Mouse (Mus musculus) liver, embryonic 16.5 days (tissue): ENCODE measurements around the gene Stxbp6. TPM values are rescaled to one million over a fixed set of nuclear protein-coding genes. Genes with fewer than 3 reads are reported as not detected.
A peak's percentile ranks its signal among the peaks of the same experiment; 100 is the strongest.

Source experiments
- ATAC-seq: fragments of 200-750 bp; cut with Nextera tagmentation; 2 replicates; pipeline ENCODE4 v1.8.0; 2017; ENCODE audit warnings: low read depth, mild to moderate bottlenecking, moderate number of reproducible peaks, moderate library complexity
- H3K27ac ChIP-seq: fragments of 300-500 bp; sonication (generic); 2 replicates; pipeline ENCODE4 v1.5.1; 2014; ENCODE audit warnings: mild to moderate bottlenecking, low read length
- H3K27me3 ChIP-seq: fragments of 300-500 bp; sonication (generic); 2 replicates; pipeline ENCODE4 v1.6.1; 2014; ENCODE audit warnings: low read depth, low read length, mixed read lengths; ENCODE audit not compliant: control insufficient read depth, insufficient read depth
- H3K36me3 ChIP-seq: fragments of 300-500 bp; sonication (generic); 2 replicates; pipeline ENCODE4 v1.6.1; 2014; ENCODE audit warnings: mild to moderate bottlenecking; ENCODE audit not compliant: control insufficient read depth, insufficient read depth
- H3K4me1 ChIP-seq: fragments of 300-500 bp; sonication (generic); 2 replicates; pipeline ENCODE4 v1.6.1; 2014; ENCODE audit warnings: low read depth, low read length, mixed read lengths; ENCODE audit not compliant: control insufficient read depth
- H3K4me2 ChIP-seq: fragments of 300-500 bp; sonication (generic); 2 replicates; pipeline ENCODE4 v1.6.1; 2014; ENCODE audit warnings: low read depth, low read length, mixed read lengths
- H3K4me3 ChIP-seq: fragments of 300-500 bp; sonication (generic); 2 replicates; pipeline ENCODE4 v1.5.1; 2014; ENCODE audit warnings: low read depth, mild to moderate bottlenecking, low read length
- H3K9ac ChIP-seq: fragments of 300-500 bp; sonication (generic); 2 replicates; pipeline ENCODE4 v1.6.1; 2014; ENCODE audit warnings: low read depth, low read length
- H3K9me3 ChIP-seq: fragments of 300-500 bp; sonication (generic); replicated peaks from 2 replicates; pipeline ENCODE4 v1.6.1; 2016; ENCODE audit warnings: low read length; ENCODE audit not compliant: control insufficient read depth
- WGBS: fragments of 180-500 bp; shearing (Covaris S2); extraction: QIAGEN DNeasy Blood & Tissue Kit; methylation state at CpG from one replicate; pipeline ENCODE4 v1.1.7; 2014; ENCODE audit not compliant: insufficient replicate concordance; 5-methylcytosine and 5-hydroxymethylcytosine counted together
- polyA plus RNA-seq: library from polyadenylated mRNA; unstranded; fragments of >200 nt; fragmentation: Nextera tagmentation; extraction: Ambion mirVana; gene quantifications from 2 replicates; pipeline ENCODE4 v1.2.1, GENCODE M21; 2015

Stxbp6 gene
- polyA plus RNA-seq, 1 experiment from 2014 or later = 5.8 TPM

GRCm38 (mm10) chr12:44903205-44903732 is 171.2 kb downstream of the Stxbp6 start:
- no peaks in the 10 kb centered on the region for H3K4me1 ChIP-seq
- H3K4me3 ChIP-seq = no peak overlapping the region
- no peak overlapping the region for H3K4me2 ChIP-seq
- H3K9me3 ChIP-seq = no peaks in the 10 kb centered on the region
- H3K27me3 ChIP-seq = no peaks in the 10 kb centered on the region
- H3K36me3 ChIP-seq = no peaks in the 10 kb centered on the region
- no peak overlapping the region for H3K27ac ChIP-seq
- no peak overlapping the region for H3K9ac ChIP-seq
- no peak for ATAC-seq
- WGBS = 32% methylated on average over 1 of the region's 1 CpGs

GRCm38 (mm10) chr12:44899173-44899870 is 175.2 kb downstream of the Stxbp6 start:
- WGBS = 66% methylated on average over 5 of the region's 5 CpGs
- H3K9ac ChIP-seq = no peak overlapping the region
- H3K9me3 ChIP-seq = no peaks in the 10 kb centered on the region

GRCm38 (mm10) chr12:44896460-44896859 is 178.0 kb downstream of the Stxbp6 start:
- no peak overlapping the region for H3K27ac ChIP-seq
- H3K36me3 ChIP-seq = no peaks in the 10 kb centered on the region
- no peaks in the 10 kb centered on the region for H3K4me1 ChIP-seq
- H3K9ac ChIP-seq = no peak overlapping the region
- H3K4me3 ChIP-seq = no peak overlapping the region
- no peak for ATAC-seq
- no peaks in the 10 kb centered on the region for H3K27me3 ChIP-seq
- no peak overlapping the region for H3K4me2 ChIP-seq
- no peaks in the 10 kb centered on the region for H3K9me3 ChIP-seq
- WGBS = 65% methylated on average over 1 of the region's 1 CpGs

More at GRCm38 (mm10) chr12:44899173-44899870, 175.2 kb downstream of the Stxbp6 start:
- Histone ChIP-seq H3K4me2 (no peak overlapping the region), H3K4me3 (no peak overlapping the region), H3K36me3 (no peaks in the 10 kb centered on the region), H3K27me3 (no peaks in the 10 kb centered on the region), H3K4me1 (no peaks in the 10 kb centered on the region), H3K27ac (no peak overlapping the region)
- no peak for ATAC-seq

- Histone ChIP-seq H3K4me2 (no peak overlapping the region), H3K9me3 (no peaks in the 10 kb centered on the region), H3K27ac (no peak overlapping the region), H3K4me3 (no peak overlapping the region), H3K36me3 (no peaks in the 10 kb centered on the region), H3K27me3 (no peaks in the 10 kb centered on the region), H3K4me1 (no peaks in the 10 kb centered on the region), H3K9ac (no peak overlapping the region)
- WGBS = 59% methylated on average over 6 of the region's 6 CpGs
- ATAC-seq = no peak
These were observed 184.7 kb downstream of the Stxbp6 start for GRCm38 (mm10) chr12:44889677-44890393.

- H3K9me3 ChIP-seq = no peaks in the 10 kb centered on the region
- no peak overlapping the region for H3K9ac ChIP-seq
- no peak for ATAC-seq
- WGBS = 60% methylated on average over 3 of the region's 3 CpGs
- H3K4me1 ChIP-seq = no peaks in the 10 kb centered on the region
- no peak overlapping the region for H3K4me2 ChIP-seq
- H3K27ac ChIP-seq = no peak overlapping the region
- no peaks in the 10 kb centered on the region for H3K36me3 ChIP-seq
- H3K4me3 ChIP-seq = no peak overlapping the region
- no peaks in the 10 kb centered on the region for H3K27me3 ChIP-seq
These were observed 187.7 kb downstream of the Stxbp6 start for GRCm38 (mm10) chr12:44886826-44887225.

- Histone ChIP-seq H3K4me1 (no peaks in the 10 kb centered on the region), H3K4me3 (no peak overlapping the region), H3K27me3 (no peaks in the 10 kb centered on the region), H3K9ac (no peak overlapping the region), H3K27ac (no peak overlapping the region), H3K9me3 (no peaks in the 10 kb centered on the region), H3K4me2 (no peak overlapping the region), H3K36me3 (no peaks in the 10 kb centered on the region)
- ATAC-seq = no peak
- WGBS = 49% methylated on average over 2 of the region's 2 CpGs
These were observed 201.8 kb downstream of the Stxbp6 start for GRCm38 (mm10) chr12:44872697-44873096.

GRCm38 (mm10) chr12:44865442-44865841 is 209.1 kb downstream of the Stxbp6 start:
- Histone ChIP-seq H3K27me3 (no peaks in the 10 kb centered on the region), H3K9ac (no peak overlapping the region), H3K36me3 (no peaks in the 10 kb centered on the region), H3K4me2 (no peak overlapping the region), H3K4me3 (no peak overlapping the region), H3K4me1 (no peaks in the 10 kb centered on the region), H3K9me3 (no peaks in the 10 kb centered on the region), H3K27ac (no peak overlapping the region)
- no peak for ATAC-seq
- 41% methylated on average over 3 of the region's 3 CpGs for WGBS

GRCm38 (mm10) chr12:44859454-44859853 is 215.1 kb downstream of the Stxbp6 start:
- no peak overlapping the region for H3K9ac ChIP-seq
- no peaks in the 10 kb centered on the region for H3K9me3 ChIP-seq
- H3K4me3 ChIP-seq = no peak overlapping the region
- no peaks in the 10 kb centered on the region for H3K36me3 ChIP-seq
- no peaks in the 10 kb centered on the region; the same call in none of the 2 replicates for H3K4me1 ChIP-seq
- ATAC-seq = peak; percentile 72
- WGBS = 36% methylated on average over 5 of the region's 5 CpGs
- H3K4me2 ChIP-seq = no peak overlapping the region
- H3K27me3 ChIP-seq = no peaks in the 10 kb centered on the region
- no peak overlapping the region for H3K27ac ChIP-seq
